Mouse (Mus musculus) lung, adult 2 months (tissue): ENCODE data around the gene C1rb.

Source experiments
- CTCF ChIP-seq: fragments of 200-500 bp; IDR thresholded peaks from 2 replicates; pipeline ENCODE4 v1.5.1; 2011; ENCODE audit warnings: mild to moderate bottlenecking, low read length, control low read depth; ENCODE audit not compliant: insufficient read depth
- POLR2A ChIP-seq: fragments of 200-500 bp; IDR thresholded peaks from 2 replicates; pipeline ENCODE4 v1.6.1; 2011; ENCODE audit warnings: low read depth, mild to moderate bottlenecking, control low read depth, low read length, borderline replicate concordance; ENCODE audit errors: extremely low read depth

DNA sequence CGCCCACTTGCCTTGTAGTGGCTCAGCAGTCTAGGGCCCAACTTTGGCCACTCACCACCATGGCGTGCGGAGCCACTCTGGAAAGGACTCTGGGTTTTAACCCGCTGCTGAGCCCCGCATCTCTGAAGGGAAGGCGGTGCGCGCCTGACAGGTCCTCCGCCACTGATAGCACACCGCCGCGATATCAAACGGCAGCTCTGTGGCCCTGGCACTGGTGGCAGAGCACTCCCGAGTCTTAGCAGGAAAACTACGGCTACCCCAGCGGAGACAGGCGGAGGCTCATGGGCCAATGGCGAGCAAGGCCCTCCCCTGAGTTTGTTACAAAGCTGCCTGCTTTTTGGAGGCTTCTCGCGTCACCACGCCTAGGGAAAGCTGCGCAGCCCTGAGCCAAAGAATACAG is 17.3 kb upstream of the C1rb start:
- no peak for TF ChIP-seq CTCF
- no peak for TF ChIP-seq POLR2A
